Mouse (Mus musculus): ENCODE data around the gene Ispd. TPM values are rescaled to one million over a fixed set of nuclear protein-coding genes. Genes with fewer than 3 reads are reported as not detected.

Gene Ispd
- total RNA-seq, 1 experiment: 1.7 TPM

- H3K36me3 ChIP-seq (ENCODE audit: control insufficient read depth, insufficient read depth, low read length, poor library complexity, severe bottlenecking): no peaks in the 10 kb centered on the region
- no peak overlapping the region for H3K9ac ChIP-seq (ENCODE audit: insufficient read depth, low read depth, low read length, poor library complexity, severe bottlenecking)
- H3K4me3 ChIP-seq (ENCODE audit: insufficient read depth in 1 of 2, low read depth in 1 of 2, low read length in 2 of 2, poor library complexity in 1 of 2, severe bottlenecking in 1 of 2): no peak overlapping the region
- no peaks in the 10 kb centered on the region for H3K9me3 ChIP-seq (ENCODE audit: control insufficient read depth, insufficient read depth, low read depth, low read length)
- TF ChIP-seq MAFK (IDR thresholded peaks at IDR 0.05; ENCODE audit: insufficient read depth, low read depth, low read length) (no peak), ZNF384 (IDR thresholded peaks at IDR 0.05; ENCODE audit: low read depth, low read length) (no peak), ZC3H11A (IDR thresholded peaks at IDR 0.05; ENCODE audit: borderline replicate concordance, low read depth, low read length) (no peak), HCFC1 (IDR thresholded peaks at IDR 0.05; ENCODE audit: borderline replicate concordance, insufficient read depth, low read length) (no peak), CHD2 (IDR thresholded peaks at IDR 0.05; ENCODE audit: low read depth, low read length) (no peak)
- no peak for DNase-seq (ENCODE audit: low read depth, low spot score)
- in situ Hi-C loops (cut with MboI; ENCODE audit: low sequenced_read_pairs in 2 of 2, unreplicated experiment in 2 of 2): loop anchor here in 1 of 2 experiments (25.0 kb wide), 1 partner anchor 454 kb away; no protein-coding TSS in a partner anchor
- H3K4me1 ChIP-seq (ENCODE audit: control insufficient read depth in 2 of 2, insufficient read depth in 2 of 2, low read length in 2 of 2, poor library complexity in 1 of 2): no peaks in the 10 kb centered on the region
- no peak overlapping the region for H3K27ac ChIP-seq (ENCODE audit: insufficient read depth, low read depth, low read length, poor library complexity, severe bottlenecking)
Measured at GRCm38 (mm10) chr12:36666771-36667170, 285.5 kb downstream of the Ispd start.

DNA sequence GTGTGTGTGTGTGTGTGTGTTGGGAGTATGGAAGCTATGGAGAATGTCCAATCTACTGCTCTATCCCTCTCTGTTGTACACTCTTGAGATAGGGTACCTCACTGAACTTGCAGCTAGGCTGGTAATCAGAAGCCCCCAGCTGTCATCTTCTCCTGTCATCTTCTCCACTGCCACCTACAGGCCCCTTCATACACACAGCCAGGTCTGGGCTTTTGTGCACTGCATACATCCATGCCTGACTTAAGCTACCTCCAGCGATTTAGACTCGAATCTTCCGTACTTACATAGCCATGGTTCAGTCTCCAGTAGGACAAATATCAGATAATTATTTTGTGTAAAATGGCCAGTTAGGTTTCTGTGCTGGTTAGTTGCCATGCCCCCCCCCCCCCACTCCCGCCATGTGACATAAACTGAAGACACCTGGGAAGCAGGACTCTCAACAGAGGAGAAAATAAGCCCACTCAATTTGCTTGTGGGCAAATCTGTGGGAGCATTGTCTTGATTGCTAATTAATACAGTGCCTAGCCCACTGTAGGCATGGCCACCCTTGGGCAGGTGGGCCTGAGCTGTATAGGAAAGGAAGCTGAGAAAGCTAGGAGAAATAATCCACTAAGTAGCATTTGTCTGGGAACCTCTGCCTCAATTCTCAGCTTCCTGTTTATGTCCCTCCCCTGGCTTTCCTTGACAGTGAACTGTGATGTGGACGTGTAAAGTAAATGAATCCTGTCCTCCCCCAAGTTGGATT lies 289.1 kb downstream of the Ispd start:
- Histone ChIP-seq H3K9me3 (ENCODE audit: control insufficient read depth, insufficient read depth, low read depth, low read length) (no peaks in the 10 kb centered on the region), H3K27ac (ENCODE audit: insufficient read depth, low read depth, low read length, poor library complexity, severe bottlenecking) (no peak overlapping the region), H3K4me1 (ENCODE audit: control insufficient read depth in 2 of 2, insufficient read depth in 2 of 2, low read length in 2 of 2, poor library complexity in 1 of 2) (no peaks in the 10 kb centered on the region), H3K9ac (ENCODE audit: insufficient read depth, low read depth, low read length, poor library complexity, severe bottlenecking) (no peak overlapping the region), H3K36me3 (ENCODE audit: control insufficient read depth, insufficient read depth, low read length, poor library complexity, severe bottlenecking) (no peaks in the 10 kb centered on the region), H3K4me3 (ENCODE audit: insufficient read depth in 1 of 2, low read depth in 1 of 2, low read length in 2 of 2, poor library complexity in 1 of 2, severe bottlenecking in 1 of 2) (no peak overlapping the region)
- TF ChIP-seq CHD2 (IDR thresholded peaks at IDR 0.05; ENCODE audit: low read depth, low read length) (no peak), HCFC1 (IDR thresholded peaks at IDR 0.05; ENCODE audit: borderline replicate concordance, insufficient read depth, low read length) (no peak), ZNF384 (IDR thresholded peaks at IDR 0.05; ENCODE audit: low read depth, low read length) (no peak), MAFK (IDR thresholded peaks at IDR 0.05; ENCODE audit: insufficient read depth, low read depth, low read length) (no peak), ZC3H11A (IDR thresholded peaks at IDR 0.05; ENCODE audit: borderline replicate concordance, low read depth, low read length) (no peak)
- DNase-seq (ENCODE audit: low read depth, low spot score): no peak
- in situ Hi-C loops (cut with MboI; ENCODE audit: low sequenced_read_pairs in 2 of 2, unreplicated experiment in 2 of 2): loop anchor here in 1 of 2 experiments (25.0 kb wide), 1 partner anchor 458 kb away; no protein-coding TSS in a partner anchor

GRCm38 (mm10) chr12:36670915-36671579 lies 289.8 kb downstream of the Ispd start:
- no peak overlapping the region for H3K4me3 ChIP-seq (ENCODE audit: insufficient read depth in 1 of 2, low read depth in 1 of 2, low read length in 2 of 2, poor library complexity in 1 of 2, severe bottlenecking in 1 of 2)
- DNase-seq (ENCODE audit: low read depth, low spot score): no peak
- TF ChIP-seq CHD2 (IDR thresholded peaks at IDR 0.05; ENCODE audit: low read depth, low read length) (no peak), ZNF384 (IDR thresholded peaks at IDR 0.05; ENCODE audit: low read depth, low read length) (no peak), HCFC1 (IDR thresholded peaks at IDR 0.05; ENCODE audit: borderline replicate concordance, insufficient read depth, low read length) (no peak), ZC3H11A (IDR thresholded peaks at IDR 0.05; ENCODE audit: borderline replicate concordance, low read depth, low read length) (no peak), MAFK (IDR thresholded peaks at IDR 0.05; ENCODE audit: insufficient read depth, low read depth, low read length) (no peak)
- in situ Hi-C loops (cut with MboI; ENCODE audit: low sequenced_read_pairs in 2 of 2, unreplicated experiment in 2 of 2): loop anchor here in 1 of 2 experiments (25.0 kb wide), 1 partner anchor 459 kb away; no protein-coding TSS in a partner anchor
- no peaks in the 10 kb centered on the region for H3K4me1 ChIP-seq (ENCODE audit: control insufficient read depth in 2 of 2, insufficient read depth in 2 of 2, low read length in 2 of 2, poor library complexity in 1 of 2)
- H3K36me3 ChIP-seq (ENCODE audit: control insufficient read depth, insufficient read depth, low read length, poor library complexity, severe bottlenecking): no peaks in the 10 kb centered on the region
- H3K9me3 ChIP-seq (ENCODE audit: control insufficient read depth, insufficient read depth, low read depth, low read length): no peaks in the 10 kb centered on the region
- H3K9ac ChIP-seq (ENCODE audit: insufficient read depth, low read depth, low read length, poor library complexity, severe bottlenecking): no peak overlapping the region
- no peak overlapping the region for H3K27ac ChIP-seq (ENCODE audit: insufficient read depth, low read depth, low read length, poor library complexity, severe bottlenecking)

DNA sequence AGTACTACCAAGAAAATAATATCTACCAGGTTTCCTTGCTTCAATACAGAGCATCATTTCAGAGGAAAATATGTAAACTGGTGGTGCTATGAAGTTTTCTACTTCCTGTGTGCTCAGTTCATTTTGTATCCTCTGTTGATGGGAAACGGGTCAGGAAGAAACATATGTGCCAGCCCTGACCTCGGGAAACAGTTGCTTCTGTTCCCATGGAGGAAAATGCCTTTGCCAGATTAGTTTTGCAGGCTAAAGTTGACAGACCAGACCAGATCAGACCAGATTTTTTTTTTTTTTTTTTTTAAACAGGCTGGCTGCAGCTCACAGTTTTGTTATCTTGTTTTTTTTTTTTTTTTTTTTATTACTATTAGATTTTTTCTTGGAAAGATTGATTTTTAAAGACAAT lies 293.2 kb downstream of the Ispd start:
- H3K4me3 ChIP-seq (ENCODE audit: insufficient read depth in 1 of 2, low read depth in 1 of 2, low read length in 2 of 2, poor library complexity in 1 of 2, severe bottlenecking in 1 of 2): no peak overlapping the region
- H3K9ac ChIP-seq (ENCODE audit: insufficient read depth, low read depth, low read length, poor library complexity, severe bottlenecking): no peak overlapping the region
- no peaks in the 10 kb centered on the region for H3K9me3 ChIP-seq (ENCODE audit: control insufficient read depth, insufficient read depth, low read depth, low read length)
- TF ChIP-seq ZC3H11A (IDR thresholded peaks at IDR 0.05; ENCODE audit: borderline replicate concordance, low read depth, low read length) (no peak), ZNF384 (IDR thresholded peaks at IDR 0.05; ENCODE audit: low read depth, low read length) (no peak)
- H3K36me3 ChIP-seq (ENCODE audit: control insufficient read depth, insufficient read depth, low read length, poor library complexity, severe bottlenecking): no peaks in the 10 kb centered on the region
- no peak for DNase-seq (ENCODE audit: low read depth, low spot score)
- H3K4me1 ChIP-seq (ENCODE audit: control insufficient read depth in 2 of 2, insufficient read depth in 2 of 2, low read length in 2 of 2, poor library complexity in 1 of 2): no peaks in the 10 kb centered on the region
- in situ Hi-C loops (cut with MboI; ENCODE audit: low sequenced_read_pairs in 2 of 2, unreplicated experiment in 2 of 2): loop anchor here in 1 of 2 experiments (25.0 kb wide), 1 partner anchor 462 kb away; no protein-coding TSS in a partner anchor
- H3K27ac ChIP-seq (ENCODE audit: insufficient read depth, low read depth, low read length, poor library complexity, severe bottlenecking): no peak overlapping the region
